Comparison of ENCODE assay signal across 25 mouse cellular contexts in the genomic region with DNA sequence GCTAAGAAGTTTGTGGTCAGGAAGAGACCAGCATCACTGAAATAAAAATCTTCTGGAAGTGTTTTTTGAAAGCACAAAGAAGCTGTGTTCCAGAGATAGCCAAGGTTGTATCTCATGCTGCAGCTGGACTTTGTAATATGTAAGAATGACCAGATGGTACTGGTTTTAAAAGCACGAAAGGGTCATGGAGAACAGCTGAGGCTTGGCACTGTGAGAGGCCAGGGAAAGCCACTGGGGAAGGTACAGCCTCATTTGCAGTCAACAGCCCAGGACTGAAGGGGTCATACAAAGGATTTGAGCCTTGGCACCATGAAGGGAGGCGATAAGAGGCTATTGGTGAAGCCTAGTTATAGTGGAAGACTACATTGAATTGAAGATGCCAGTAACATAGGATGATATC. TPM values are rescaled to one million over a fixed set of nuclear protein-coding genes. Genes with fewer than 3 reads are reported as not detected.
DNase-seq lines count a peak whose midpoint lies in the region; ATAC-seq and TF ChIP-seq lines count a peak whose summit lies in the region.
"Had no signal": no experiment of that assay in that cellular context is flagged by ENCODE, and none has a peak within 500 bp of the region (broad histone marks: within the 10 kb centered on the region; RNA-seq: fewer than 3 reads in every experiment).

No protein-coding gene starts in this region.

- no peak for ATAC-seq in stomach, postnatal 0 days (ENCODE audit: low FRiP score, low TSS enrichment)
- ATAC-seq: forebrain, embryonic 13.5 days; forebrain, embryonic 16.5 days; hindbrain, embryonic 16.5 days; intestine, embryonic 15.5 days; Patski had no signal

- no peak for TF ChIP-seq EP300 in stomach, postnatal 0 days (optimal IDR thresholded peaks at IDR 0.05)

- H3K27me3 ChIP-seq in heart, embryonic 10.5 days (ENCODE audit: insufficient read depth, poor library complexity, severe bottlenecking), result no peaks in the 10 kb centered on the region
- H3K27me3 ChIP-seq in stomach, postnatal 0 days (ENCODE audit: control insufficient read depth, insufficient read depth, low read length), result no peaks in the 10 kb centered on the region
- H3K27me3 ChIP-seq: forebrain, embryonic 13.5 days; heart, embryonic 13.5 days; hindbrain, embryonic 13.5 days; intestine, embryonic 15.5 days; Patski had no signal

- H3K36me3 ChIP-seq in heart, embryonic 10.5 days, result no peaks in the 10 kb centered on the region
- H3K36me3 ChIP-seq in stomach, postnatal 0 days (ENCODE audit: control insufficient read depth, insufficient read depth, low read length), result no peaks in the 10 kb centered on the region
- H3K36me3 ChIP-seq: forebrain, embryonic 10.5 days; heart, embryonic 13.5 days; hindbrain, embryonic 10.5 days; hindbrain, embryonic 13.5 days; intestine, embryonic 15.5 days had no signal

- no peak overlapping the region for H3K4me2 ChIP-seq in stomach, postnatal 0 days (replicated peaks; ENCODE audit: low read depth)
- H3K4me2 ChIP-seq: forebrain, embryonic 13.5 days; heart, embryonic 13.5 days; hindbrain, embryonic 13.5 days; intestine, embryonic 15.5 days had no signal

- intact Hi-C loops in gastrocnemius, postnatal 14 days (cut with DNase I; ENCODE audit: low total_unique reads), result no loop called here

- H3K27ac ChIP-seq in heart, embryonic 10.5 days, result no peak overlapping the region
- 0 out of 2 replicates have a peak overlapping the region, but pooled peaks have one; percentile 4 for H3K27ac ChIP-seq in stomach, postnatal 0 days (replicated peaks)
- H3K27ac ChIP-seq: forebrain, embryonic 10.5 days; forebrain, embryonic 13.5 days; gastrocnemius, adult 2 months; heart, embryonic 13.5 days; hindbrain, embryonic 10.5 days; hindbrain, embryonic 13.5 days; intestine, embryonic 15.5 days had no signal

- H3K4me3 ChIP-seq in heart, embryonic 10.5 days, result no peak overlapping the region
- no peak overlapping the region for H3K4me3 ChIP-seq in stomach, postnatal 0 days (ENCODE audit: low read depth, low read length)
- H3K4me3 ChIP-seq: forebrain, embryonic 10.5 days; forebrain, embryonic 13.5 days; gastrocnemius, adult 2 months; heart, embryonic 13.5 days; hindbrain, embryonic 10.5 days; hindbrain, embryonic 13.5 days; intestine, embryonic 15.5 days had no signal

- no peak overlapping the region for H3K9ac ChIP-seq in stomach, postnatal 0 days (ENCODE audit: low read length)
- H3K9ac ChIP-seq: forebrain, embryonic 13.5 days; heart, embryonic 13.5 days; hindbrain, embryonic 13.5 days; intestine, embryonic 15.5 days had no signal

- peak; percentile 23 for DNase-seq in gastrocnemius, postnatal 14 days
- no peak for DNase-seq in gastrocnemius, adult 18-20 months (ENCODE audit: low spot score)
- peak; percentile 65 to 77 for DNase-seq in heart, adult 9 months (ENCODE audit: low spot score in 2 of 2)
- DNase-seq in heart, adult 8-10 months (ENCODE audit: low spot score), result no peak
- DNase-seq in heart, postnatal 4 days, result peak; percentile 42
- no peak for DNase-seq in heart, embryonic 10.5 days (ENCODE audit: low spot score)
- no peak for DNase-seq in stomach, postnatal 0 days (ENCODE audit: low spot score)
- no peak for DNase-seq in thymus, postnatal 4 days
- DNase-seq: adrenal gland, postnatal 10 days; adrenal gland, postnatal 36 days; cerebellum, adult 18-20 months; cerebellum, adult 9-10 months; cerebellum, postnatal 14 days; gastrocnemius, adult 2 months; gastrocnemius, postnatal 25 days; kidney, adult 11 months had no signal

- H3K9me3 ChIP-seq in heart, embryonic 10.5 days, result no peaks in the 10 kb centered on the region
- no peaks in the 10 kb centered on the region for H3K9me3 ChIP-seq in stomach, postnatal 0 days (ENCODE audit: control insufficient read depth, low read length)
- H3K9me3 ChIP-seq: forebrain, embryonic 10.5 days; forebrain, embryonic 13.5 days; hindbrain, embryonic 10.5 days; hindbrain, embryonic 13.5 days; intestine, embryonic 15.5 days had no signal

- TF ChIP-seq CTCF in stomach, postnatal 0 days (IDR thresholded peaks at IDR 0.05; ENCODE audit: low read depth), result no peak

- peaks cover 32% of the 10 kb centered on the region for H3K4me1 ChIP-seq in heart, embryonic 10.5 days
- H3K4me1 ChIP-seq in stomach, postnatal 0 days (replicated peaks; ENCODE audit: control insufficient read depth, insufficient read depth), result peaks cover 2% of the 10 kb centered on the region; the same call in 1 of the 2 replicates
- H3K4me1 ChIP-seq: forebrain, embryonic 13.5 days had no signal

- WGBS in heart, embryonic 10.5 days, result 83% methylated on average over 2 of the region's 2 CpGs
- WGBS in stomach, postnatal 0 days, result 84% methylated on average over 2 of the region's 2 CpGs

RNA-seq across cellular contexts. Expression of a gene that starts 48.2 kb away (rescaled TPM):
- total RNA-seq in gastrocnemius, postnatal 14 days (2021), result 10 to 100 TPM; 10.3 to 11.7 TPM
- 1 to 10 TPM; 5.2 to 5.3 TPM for total RNA-seq in gastrocnemius, adult 18-20 months (2021)
- total RNA-seq in heart, adult 8-10 months (2022), result 10 to 100 TPM; 11.4 to 14.3 (median 13.2) TPM
- total RNA-seq in heart, postnatal 4 days (2021), result 10 to 100 TPM; 29.5 TPM
- polyA plus RNA-seq in heart, embryonic 10.5 days (2016; fragmentation: Nextera tagmentation; extraction: Ambion mirVana), result 5.1 and 5.3 TPM in 2 replicates
- polyA plus RNA-seq in stomach, postnatal 0 days (2015; fragmentation: Nextera tagmentation; extraction: Ambion mirVana), result 5.7 and 6.4 TPM in 2 replicates

Comparison
In these comparisons a context has a peak if more than half of its experiments do, and no peak if none do; other contexts are left out.
1. DNase-seq: peak in gastrocnemius, postnatal 14 days (single experiment), heart, adult 9 months (2 of 2) and heart, postnatal 4 days (single experiment); none in gastrocnemius, adult 18-20 months (single experiment), heart, adult 8-10 months (single experiment), heart, embryonic 10.5 days (single experiment), stomach, postnatal 0 days (single experiment) and thymus, postnatal 4 days (single experiment).